Mouse (Mus musculus): ENCODE measurements around the gene Lama4.

DNA sequence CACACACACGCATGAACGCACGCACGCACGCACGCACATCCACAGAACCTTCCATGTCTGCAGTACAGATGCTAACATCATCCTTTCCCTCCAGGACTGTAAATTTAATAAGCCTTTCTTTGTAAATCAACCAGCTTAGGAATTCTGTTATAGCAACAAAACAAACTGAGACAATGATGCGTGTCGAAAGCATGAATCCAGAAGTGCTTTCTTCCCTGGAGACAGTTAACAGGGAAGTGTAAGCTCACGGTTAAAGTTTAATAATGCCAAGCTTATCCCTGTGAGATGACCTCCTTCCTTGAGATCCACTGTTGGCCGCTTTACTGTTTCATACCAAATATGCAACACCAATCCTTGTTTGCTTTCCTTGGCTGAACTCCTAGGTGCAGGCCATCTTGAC is 133.4 kb downstream of the Lama4 start:
- no peak for TF ChIP-seq POLR2A (IDR thresholded peaks at IDR 0.05; ENCODE audit: control insufficient read depth in 1 of 2, insufficient read depth in 1 of 2, low read depth in 1 of 2, low read length in 2 of 2, poor library complexity in 1 of 2)
- no peak for TF ChIP-seq EP300 (IDR thresholded peaks at IDR 0.05; ENCODE audit: low read depth in 1 of 2, low read length in 2 of 2)
- TF ChIP-seq MXI1 (IDR thresholded peaks at IDR 0.05; ENCODE audit: low read depth, low read length): no peak
- TF ChIP-seq USF1 (IDR thresholded peaks at IDR 0.05; ENCODE audit: low read depth, low read length): no peak
- TF ChIP-seq UBTF (IDR thresholded peaks at IDR 0.05; ENCODE audit: borderline replicate concordance, insufficient read depth, low read depth, low read length): no peak
- TF ChIP-seq USF2 (IDR thresholded peaks at IDR 0.05; ENCODE audit: borderline replicate concordance in 1 of 2, insufficient read depth in 1 of 2, low read depth in 1 of 2, low read length in 2 of 2): no peak

Measured in MEL (cell line).